Mouse (Mus musculus) midbrain, embryonic 11.5 days (tissue): ENCODE measurements around the gene Cacna1c. TPM values are rescaled to one million over a fixed set of nuclear protein-coding genes. Genes with fewer than 3 reads are reported as not detected.
A peak's percentile ranks its signal among the peaks of the same experiment; 100 is the strongest.

ENCODE experiments used
- ATAC-seq: fragments of 200-750 bp; cut with Nextera tagmentation; 2 replicates; pipeline ENCODE4 v1.8.0; 2017; ENCODE audit warnings: moderate TSS enrichment, moderate library complexity; ENCODE audit not compliant: low FRiP score
- DNase-seq: peaks from one replicate; pipeline ENCODE4 v3.0.0; 2015; ENCODE audit warnings: low spot score; ENCODE audit errors: missing footprints
- H3K27ac ChIP-seq: fragments of 300-500 bp; sonication (generic); 2 replicates; pipeline ENCODE4 v1.5.1; 2014; ENCODE audit warnings: low read depth, low read length
- H3K27me3 ChIP-seq: fragments of 300-500 bp; sonication (generic); 2 replicates; pipeline ENCODE4 v1.6.1; 2014; ENCODE audit warnings: mild to moderate bottlenecking, low read length, moderate library complexity, mixed read lengths; ENCODE audit not compliant: control insufficient read depth, insufficient read depth
- H3K36me3 ChIP-seq: fragments of 300-500 bp; sonication (generic); 2 replicates; pipeline ENCODE4 v1.6.1; 2014; ENCODE audit warnings: mild to moderate bottlenecking, low read length, moderate library complexity, mixed read lengths; ENCODE audit not compliant: control insufficient read depth, insufficient read depth
- H3K4me1 ChIP-seq: fragments of 300-500 bp; sonication (generic); 2 replicates; pipeline ENCODE4 v1.6.1; 2014; ENCODE audit warnings: low read length; ENCODE audit not compliant: control insufficient read depth, insufficient read depth
- H3K4me2 ChIP-seq: fragments of 300-500 bp; sonication (generic); 2 replicates; pipeline ENCODE4 v1.6.1; 2014; ENCODE audit warnings: mild to moderate bottlenecking, moderate library complexity
- H3K4me3 ChIP-seq: fragments of 300-500 bp; sonication (generic); 2 replicates; pipeline ENCODE4 v1.5.1; 2014; ENCODE audit warnings: low read depth, low read length
- H3K9ac ChIP-seq: fragments of 300-500 bp; sonication (generic); 2 replicates; pipeline ENCODE4 v1.6.1; 2014; ENCODE audit warnings: low read length
- H3K9me3 ChIP-seq: fragments of 300-500 bp; sonication (generic); 2 replicates; pipeline ENCODE4 v1.6.1; 2016; ENCODE audit warnings: low read length; ENCODE audit not compliant: control insufficient read depth
- WGBS: fragments of 180-500 bp; shearing (Covaris S2); extraction: QIAGEN DNeasy Blood & Tissue Kit; methylation state at CpG from one replicate; pipeline ENCODE4 v1.1.7; 2014; 5-methylcytosine and 5-hydroxymethylcytosine counted together
- polyA plus RNA-seq: library from polyadenylated mRNA; unstranded; fragments of >200 nt; fragmentation: Nextera tagmentation; extraction: Ambion mirVana; gene quantifications from 2 replicates; pipeline ENCODE4 v1.2.1, GENCODE M21; 2014

The Cacna1c gene
- polyA plus RNA-seq, 1 experiment from 2014 or later = 2.1 TPM

DNA sequence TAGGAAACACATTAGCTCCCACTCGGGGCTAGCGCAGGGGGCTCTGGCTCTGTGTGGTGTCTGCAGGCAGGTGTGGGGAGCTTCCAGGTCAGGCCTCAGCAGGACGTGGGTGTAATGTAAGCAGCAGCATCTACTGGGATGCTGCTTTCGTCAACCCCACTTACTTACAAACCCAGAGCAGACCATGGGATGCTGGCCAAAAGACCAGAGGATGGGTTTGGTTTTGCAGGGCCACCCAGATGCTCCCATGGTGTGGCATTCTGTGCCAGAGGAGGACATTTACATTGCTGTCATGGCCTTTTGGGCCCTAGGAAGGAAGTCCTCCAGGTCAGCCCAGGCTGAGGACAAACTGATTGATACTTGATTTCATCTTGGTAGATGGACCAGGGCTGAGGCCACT is 521.4 kb downstream of the Cacna1c start:
- no peaks in the 10 kb centered on the region for H3K27me3 ChIP-seq
- WGBS = 80% methylated on average over 4 of the region's 4 CpGs
- no peaks in the 10 kb centered on the region for H3K9me3 ChIP-seq
- H3K4me3 ChIP-seq = no peak overlapping the region
- H3K9ac ChIP-seq = no peak overlapping the region
- H3K27ac ChIP-seq = no peak overlapping the region
- DNase-seq (no peak), ATAC-seq (no peak)
- no peaks in the 10 kb centered on the region for H3K36me3 ChIP-seq
- H3K4me2 ChIP-seq = no peak overlapping the region
- H3K4me1 ChIP-seq = no peaks in the 10 kb centered on the region

DNA sequence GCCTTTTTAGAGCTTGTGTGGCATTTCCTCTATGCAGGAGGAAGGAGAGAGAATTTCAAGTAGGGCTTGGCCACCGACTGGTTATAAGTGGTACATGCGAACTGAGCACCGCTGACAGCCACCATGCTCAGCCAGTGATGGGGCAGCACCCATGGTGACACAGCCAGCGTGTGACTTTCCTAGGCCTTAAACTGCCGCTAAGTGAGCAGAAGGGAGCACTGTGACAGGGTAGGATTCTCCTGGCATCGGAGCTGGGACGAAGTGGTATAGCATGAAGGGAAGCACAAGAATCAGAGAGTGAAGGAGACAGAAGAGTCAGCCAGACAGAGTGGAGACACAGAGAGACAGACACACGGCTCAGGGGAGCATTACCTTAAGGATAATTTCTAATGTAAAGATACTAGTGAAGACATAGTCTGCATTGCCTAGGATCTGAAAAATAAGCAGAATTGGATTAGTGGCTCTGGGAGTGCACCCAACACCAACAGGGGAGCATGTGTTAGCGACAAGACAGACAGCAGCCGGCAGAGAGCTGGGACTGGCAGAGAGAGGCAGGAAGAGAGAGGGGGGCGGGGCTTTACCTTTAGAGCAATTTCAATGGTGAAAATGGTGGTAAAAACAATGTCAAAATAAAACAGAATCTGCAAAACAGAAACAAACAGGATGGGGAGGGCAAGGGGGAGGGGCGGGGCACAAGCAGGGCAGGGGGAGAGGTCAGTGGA is 522.1 kb downstream of the Cacna1c start:
- Histone ChIP-seq H3K27ac (no peak overlapping the region), H3K9ac (no peak overlapping the region), H3K4me1 (no peaks in the 10 kb centered on the region), H3K4me3 (no peak overlapping the region), H3K9me3 (no peaks in the 10 kb centered on the region), H3K36me3 (no peaks in the 10 kb centered on the region), H3K27me3 (no peaks in the 10 kb centered on the region), H3K4me2 (no peak overlapping the region)
- WGBS = 86% methylated on average over 12 of the region's 12 CpGs
- ATAC-seq = no peak
- DNase-seq = no peak

DNA sequence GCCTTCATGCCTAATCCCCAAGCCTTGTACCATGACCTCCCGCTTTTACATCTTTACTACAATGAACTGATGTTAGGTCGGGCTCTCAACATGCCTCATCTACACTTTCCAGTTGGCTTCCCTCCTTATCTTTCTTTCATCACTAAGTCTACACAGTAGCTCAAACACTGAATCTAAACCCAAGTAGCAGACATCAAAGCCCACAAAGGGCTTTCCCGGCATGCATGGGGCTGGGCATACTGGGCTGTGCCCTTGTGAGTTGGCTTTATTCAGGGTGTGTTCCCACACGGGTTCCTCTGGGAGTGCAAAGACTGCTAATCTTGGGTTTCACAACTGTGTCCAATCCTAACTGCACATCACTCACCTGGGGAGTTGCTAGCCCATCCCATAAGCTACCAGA is 542.9 kb downstream of the Cacna1c start:
- no peak for ATAC-seq
- WGBS = 85% methylated on average over 4 of the region's 4 CpGs
- Histone ChIP-seq H3K27ac (no peak overlapping the region), H3K27me3 (no peaks in the 10 kb centered on the region), H3K4me2 (no peak overlapping the region), H3K4me1 (no peaks in the 10 kb centered on the region), H3K36me3 (no peaks in the 10 kb centered on the region), H3K4me3 (no peak overlapping the region), H3K9me3 (no peaks in the 10 kb centered on the region), H3K9ac (no peak overlapping the region)
- no peak for DNase-seq

DNA sequence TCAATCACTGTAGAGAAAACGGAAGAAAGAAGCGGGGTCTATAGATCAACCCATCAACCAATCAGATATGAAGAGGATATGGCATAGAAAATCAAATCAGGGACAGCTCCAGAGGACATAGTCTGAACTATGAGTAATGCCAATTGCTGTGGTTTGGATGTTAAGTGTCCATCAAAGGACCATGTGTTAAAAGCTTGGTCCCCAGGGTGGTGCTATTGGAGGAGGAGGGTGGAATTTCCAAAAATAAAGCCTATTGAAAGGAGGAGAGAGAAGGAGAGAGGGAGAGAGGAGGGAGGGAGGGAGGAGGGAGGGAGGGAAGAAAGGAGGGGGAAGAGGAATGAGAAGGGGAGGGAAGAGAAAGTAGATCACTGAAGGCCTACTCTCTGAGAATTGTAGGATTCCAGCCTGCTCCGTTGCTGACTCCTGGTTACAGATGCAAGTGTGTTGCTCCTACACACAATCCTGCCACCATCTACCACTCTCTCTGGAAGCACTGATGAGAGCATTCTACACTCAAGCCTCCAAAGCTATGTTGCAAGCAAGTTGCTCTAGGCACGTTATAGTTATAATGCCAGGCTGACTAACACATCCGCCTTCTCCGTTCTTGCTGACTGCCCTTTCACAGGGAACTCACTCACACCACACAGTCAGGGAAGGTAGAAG is 547.0 kb downstream of the Cacna1c start:
- H3K9me3 ChIP-seq = no peaks in the 10 kb centered on the region
- no peak overlapping the region for H3K4me2 ChIP-seq
- no peaks in the 10 kb centered on the region for H3K4me1 ChIP-seq
- DNase-seq = no peak
- no peak overlapping the region for H3K27ac ChIP-seq
- no peaks in the 10 kb centered on the region for H3K36me3 ChIP-seq
- no peak overlapping the region for H3K4me3 ChIP-seq
- ATAC-seq = no peak
- WGBS = 90% methylated on average over 6 of the region's 6 CpGs
- no peaks in the 10 kb centered on the region for H3K27me3 ChIP-seq
- no peak overlapping the region for H3K9ac ChIP-seq

DNA sequence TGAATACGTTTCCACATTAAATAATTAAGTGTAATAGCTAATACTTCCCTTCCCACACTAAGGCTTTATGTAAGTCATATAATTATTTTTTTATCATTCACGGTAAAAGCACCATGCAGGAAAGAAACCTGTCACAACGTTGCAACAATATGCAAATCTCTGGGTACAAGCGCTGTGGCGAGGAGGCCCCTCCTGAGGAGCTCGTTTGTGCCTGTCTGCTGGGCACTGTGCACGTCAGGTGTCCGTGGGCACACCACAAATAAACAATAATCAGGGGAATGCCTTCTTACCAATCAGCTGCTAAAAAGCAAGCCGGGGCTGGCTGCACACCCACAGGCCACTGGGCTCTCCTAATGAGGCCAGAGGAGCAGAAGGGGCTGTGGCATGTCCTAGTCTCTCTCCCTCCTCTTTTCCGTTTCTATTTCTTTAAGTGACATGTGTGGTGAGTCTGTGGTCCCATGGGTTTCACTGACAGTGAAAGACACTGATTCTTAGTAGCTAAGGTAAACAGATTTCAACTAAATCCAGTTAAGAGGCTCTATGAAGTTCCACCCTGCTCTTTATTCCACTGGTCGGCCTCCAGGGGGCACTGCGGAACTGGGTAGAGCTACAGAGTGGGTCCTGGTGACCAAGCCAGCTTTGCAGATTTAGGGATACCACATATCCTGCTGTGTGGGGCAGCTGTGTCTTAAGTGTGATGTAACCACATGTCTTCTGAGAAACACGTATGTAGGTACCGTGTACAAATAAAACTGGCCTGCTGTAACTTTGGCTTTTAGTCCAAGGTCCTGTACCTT is 549.8 kb downstream of the Cacna1c start:
- ATAC-seq (peak; percentile 71), DNase-seq (peak; percentile 96)
- Histone ChIP-seq H3K36me3 (no peaks in the 10 kb centered on the region), H3K9me3 (no peaks in the 10 kb centered on the region), H3K27me3 (no peaks in the 10 kb centered on the region), H3K4me3 (no peak overlapping the region), H3K9ac (no peak overlapping the region), H3K27ac (no peak overlapping the region), H3K4me1 (no peaks in the 10 kb centered on the region), H3K4me2 (no peak overlapping the region)
- WGBS = 52% methylated on average over 14 of the region's 14 CpGs

DNA sequence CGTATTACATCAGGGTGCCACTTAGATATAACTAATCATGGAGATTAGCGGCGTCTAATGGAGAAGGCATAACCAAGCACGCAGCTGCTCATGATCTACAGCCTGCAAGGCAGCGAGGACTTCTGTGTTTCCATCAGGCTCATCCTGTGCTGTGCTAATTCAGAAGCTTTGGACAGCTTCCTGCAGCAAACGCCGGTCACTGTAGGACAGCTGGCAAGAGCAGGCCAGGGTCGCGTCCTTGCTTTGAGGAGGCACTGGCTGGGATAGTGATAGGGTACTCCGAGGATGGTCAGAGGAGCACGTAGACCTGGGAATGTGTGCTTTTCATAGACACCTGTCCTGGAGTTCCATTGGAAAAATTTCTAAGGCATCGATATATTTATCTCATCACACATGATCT is 551.4 kb downstream of the Cacna1c start:
- H3K27ac ChIP-seq = no peak overlapping the region
- no peaks in the 10 kb centered on the region for H3K27me3 ChIP-seq
- H3K4me1 ChIP-seq = no peaks in the 10 kb centered on the region
- H3K9ac ChIP-seq = no peak overlapping the region
- no peak for ATAC-seq
- no peaks in the 10 kb centered on the region for H3K36me3 ChIP-seq
- no peak overlapping the region for H3K4me2 ChIP-seq
- no peak overlapping the region for H3K4me3 ChIP-seq
- 90% methylated on average over 12 of the region's 12 CpGs for WGBS
- H3K9me3 ChIP-seq = no peaks in the 10 kb centered on the region
- no peak for DNase-seq

DNA sequence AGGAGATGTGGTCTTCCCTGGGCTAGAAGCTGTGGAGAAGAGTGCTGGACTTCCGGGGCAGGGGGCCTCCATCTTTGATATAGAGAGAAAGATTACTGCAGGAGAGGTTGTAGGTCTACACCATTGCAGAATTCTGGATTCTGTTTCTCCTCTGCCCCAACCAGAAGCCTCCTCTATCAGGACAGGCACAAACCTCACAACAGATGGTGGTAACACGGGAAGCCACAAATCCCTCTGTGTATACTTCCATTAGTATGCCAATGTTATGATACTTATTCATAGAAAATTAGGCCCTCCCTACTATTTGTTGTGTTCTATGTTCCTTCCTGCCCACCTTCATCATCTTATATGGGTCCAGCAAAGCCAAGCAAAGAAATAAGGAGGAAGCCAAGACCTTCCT is 552.7 kb downstream of the Cacna1c start:
- ATAC-seq (no peak), DNase-seq (no peak)
- H3K27me3 ChIP-seq = no peaks in the 10 kb centered on the region
- no peaks in the 10 kb centered on the region for H3K9me3 ChIP-seq
- no peaks in the 10 kb centered on the region for H3K36me3 ChIP-seq
- H3K4me1 ChIP-seq = no peaks in the 10 kb centered on the region
- WGBS = 86% methylated on average over 2 of the region's 2 CpGs
- no peak overlapping the region for H3K27ac ChIP-seq
- no peak overlapping the region for H3K4me2 ChIP-seq
- H3K9ac ChIP-seq = no peak overlapping the region
- no peak overlapping the region for H3K4me3 ChIP-seq

DNA sequence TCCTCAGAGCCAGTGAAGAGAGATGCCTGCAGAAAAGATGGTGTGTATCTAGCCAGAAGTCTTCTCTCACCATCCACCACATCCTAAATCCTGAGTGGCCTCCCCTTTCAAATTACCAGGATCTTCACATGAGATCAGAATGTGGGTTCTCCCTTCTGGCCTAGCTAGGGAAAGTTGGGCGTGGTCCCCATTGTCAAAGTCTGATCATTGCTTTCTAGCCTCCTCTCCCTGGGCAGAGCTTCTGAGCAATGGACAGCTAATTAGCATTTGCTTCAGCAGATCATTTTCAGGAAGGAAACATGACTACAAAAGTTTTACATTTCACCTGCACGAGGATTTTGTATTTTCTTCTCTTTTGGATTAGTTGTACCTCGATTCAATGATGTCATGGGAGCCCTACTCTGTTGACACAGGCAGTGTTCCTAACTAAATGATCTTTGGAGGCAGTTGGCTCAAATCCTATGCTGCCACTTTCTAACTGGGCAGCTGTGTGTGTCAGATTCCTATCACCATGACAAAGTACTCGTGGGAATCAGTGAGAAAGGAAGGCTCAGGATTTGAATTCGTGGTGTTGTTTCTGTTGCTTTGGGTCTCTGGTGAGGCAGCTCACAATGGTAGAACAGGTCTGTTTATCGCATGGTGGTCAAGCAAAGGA is 554.4 kb downstream of the Cacna1c start:
- Histone ChIP-seq H3K9me3 (peaks cover 4% of the 10 kb centered on the region; the same call in 1 of the 2 replicates), H3K4me3 (no peak overlapping the region), H3K27me3 (no peaks in the 10 kb centered on the region), H3K9ac (no peak overlapping the region), H3K36me3 (no peaks in the 10 kb centered on the region), H3K27ac (no peak overlapping the region), H3K4me1 (no peaks in the 10 kb centered on the region), H3K4me2 (no peak overlapping the region)
- 77% methylated on average over 6 of the region's 6 CpGs for whole genome bisulfite sequencing
- DNase-seq = no peak
- no peak for ATAC-seq
